Mouse (Mus musculus) forebrain, embryonic 15.5 days (tissue): ENCODE data around the gene Ralbp1. TPM values are rescaled to one million over a fixed set of nuclear protein-coding genes. Genes with fewer than 3 reads are reported as not detected.
A peak's percentile ranks its signal among the peaks of the same experiment; 100 is the strongest.

Source experiments
- ATAC-seq: fragments of 200-750 bp; cut with Nextera tagmentation; replicated peaks from 2 replicates; pipeline ENCODE4 v1.8.0; 2017; ENCODE audit warnings: mild to moderate bottlenecking, moderate TSS enrichment, moderate library complexity
- H3K27ac ChIP-seq: fragments of 300-500 bp; sonication (generic); replicated peaks from 2 replicates; pipeline ENCODE4 v1.5.1; 2015; ENCODE audit warnings: mild to moderate bottlenecking, inconsistent platforms
- H3K27me3 ChIP-seq: fragments of 300-500 bp; sonication (generic); 2 replicates; pipeline ENCODE4 v1.6.1; 2015; ENCODE audit warnings: inconsistent platforms
- H3K36me3 ChIP-seq: fragments of 300-500 bp; sonication (generic); 2 replicates; pipeline ENCODE4 v1.6.1; 2015; ENCODE audit warnings: mild to moderate bottlenecking, inconsistent platforms
- H3K4me1 ChIP-seq: fragments of 300-500 bp; sonication (generic); 2 replicates; pipeline ENCODE4 v1.6.1; 2015; ENCODE audit warnings: inconsistent platforms
- H3K4me2 ChIP-seq: fragments of 300-500 bp; sonication (generic); replicated peaks from 2 replicates; pipeline ENCODE4 v1.6.1; 2015; ENCODE audit warnings: mild to moderate bottlenecking, inconsistent platforms
- H3K4me3 ChIP-seq: fragments of 300-500 bp; sonication (generic); 2 replicates; pipeline ENCODE4 v1.5.1; 2015; ENCODE audit warnings: mild to moderate bottlenecking, inconsistent platforms
- H3K9ac ChIP-seq: fragments of 300-500 bp; sonication (generic); replicated peaks from 2 replicates; pipeline ENCODE4 v1.6.1; 2015; ENCODE audit warnings: mild to moderate bottlenecking, inconsistent platforms
- H3K9me3 ChIP-seq: fragments of 300-500 bp; sonication (generic); 2 replicates; pipeline ENCODE4 v1.6.1; 2016; ENCODE audit warnings: inconsistent platforms
- WGBS: fragments of 180-500 bp; shearing (Covaris S2); methylation state at CpG from one replicate; pipeline ENCODE4 v1.1.7; 2015; ENCODE audit warnings: mixed read lengths; 5-methylcytosine and 5-hydroxymethylcytosine counted together
- polyA plus RNA-seq: library from polyadenylated mRNA; unstranded; fragments of >200 nt; fragmentation: Nextera tagmentation; extraction: Ambion mirVana; gene quantifications from 2 replicates; pipeline ENCODE4 v1.2.1, GENCODE M21; 2015

The Ralbp1 gene
- polyA plus RNA-seq, 1 experiment from 2014 or later = 57.5 TPM

DNA sequence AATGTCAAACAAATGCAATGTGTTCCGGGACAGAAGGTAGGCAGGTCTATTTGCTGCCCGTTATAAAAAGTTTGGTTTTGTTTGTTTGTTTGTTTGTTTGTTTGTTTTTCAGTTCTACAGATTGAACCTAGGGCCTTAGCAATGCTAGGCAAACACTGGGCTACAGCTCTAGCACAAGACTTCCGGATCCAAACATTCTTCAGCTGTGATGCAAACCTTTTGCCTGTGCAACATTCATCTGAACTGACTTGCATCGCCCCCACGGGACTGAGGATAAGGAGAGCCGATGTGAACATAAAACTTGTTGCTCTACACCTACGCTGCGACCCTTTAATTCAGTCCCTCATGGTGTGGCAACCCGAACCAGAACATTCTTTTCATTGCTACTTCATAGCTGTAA, 973 bp upstream of the Ralbp1 start:
- H3K27me3 ChIP-seq = no peaks in the 10 kb centered on the region
- 80% methylated on average over 9 of the region's 9 CpGs for WGBS
- peak overlapping the region; percentile 95 for H3K27ac ChIP-seq
- H3K9ac ChIP-seq = peak overlapping the region; percentile 60
- no peak for ATAC-seq
- no peaks in the 10 kb centered on the region for H3K36me3 ChIP-seq
- peak overlapping the region; percentile 84 for H3K4me3 ChIP-seq
- H3K4me2 ChIP-seq = peak overlapping the region; percentile 82
- no peaks in the 10 kb centered on the region for H3K9me3 ChIP-seq
- peaks cover 29% of the 10 kb centered on the region for H3K4me1 ChIP-seq

DNA sequence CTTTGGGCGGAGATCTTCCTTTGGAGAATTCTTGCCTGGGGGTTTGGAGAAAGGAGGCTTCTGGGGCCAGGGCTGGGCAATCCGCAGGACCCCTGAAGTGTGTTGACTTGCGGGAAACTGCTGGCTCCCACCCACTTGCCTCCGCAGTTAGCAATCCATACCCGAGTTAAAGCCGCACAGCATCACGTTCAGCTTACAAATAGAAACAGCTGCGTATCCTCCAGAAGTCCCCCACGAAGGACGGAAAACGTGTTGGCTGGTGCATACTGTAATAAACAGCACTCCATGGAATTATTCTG, 251 bp downstream of the Ralbp1 start:
- peak overlapping the region; percentile 84 for H3K4me3 ChIP-seq
- peaks cover 29% of the 10 kb centered on the region for H3K4me1 ChIP-seq
- H3K9ac ChIP-seq = peak overlapping the region; percentile 60
- no peaks in the 10 kb centered on the region for H3K9me3 ChIP-seq
- no peak for ATAC-seq
- H3K4me2 ChIP-seq = peak overlapping the region; percentile 82
- H3K27me3 ChIP-seq = no peaks in the 10 kb centered on the region
- H3K36me3 ChIP-seq = no peaks in the 10 kb centered on the region
- peak overlapping the region; percentile 95 for H3K27ac ChIP-seq
- WGBS = 0% methylated on average over 11 of the region's 11 CpGs

DNA sequence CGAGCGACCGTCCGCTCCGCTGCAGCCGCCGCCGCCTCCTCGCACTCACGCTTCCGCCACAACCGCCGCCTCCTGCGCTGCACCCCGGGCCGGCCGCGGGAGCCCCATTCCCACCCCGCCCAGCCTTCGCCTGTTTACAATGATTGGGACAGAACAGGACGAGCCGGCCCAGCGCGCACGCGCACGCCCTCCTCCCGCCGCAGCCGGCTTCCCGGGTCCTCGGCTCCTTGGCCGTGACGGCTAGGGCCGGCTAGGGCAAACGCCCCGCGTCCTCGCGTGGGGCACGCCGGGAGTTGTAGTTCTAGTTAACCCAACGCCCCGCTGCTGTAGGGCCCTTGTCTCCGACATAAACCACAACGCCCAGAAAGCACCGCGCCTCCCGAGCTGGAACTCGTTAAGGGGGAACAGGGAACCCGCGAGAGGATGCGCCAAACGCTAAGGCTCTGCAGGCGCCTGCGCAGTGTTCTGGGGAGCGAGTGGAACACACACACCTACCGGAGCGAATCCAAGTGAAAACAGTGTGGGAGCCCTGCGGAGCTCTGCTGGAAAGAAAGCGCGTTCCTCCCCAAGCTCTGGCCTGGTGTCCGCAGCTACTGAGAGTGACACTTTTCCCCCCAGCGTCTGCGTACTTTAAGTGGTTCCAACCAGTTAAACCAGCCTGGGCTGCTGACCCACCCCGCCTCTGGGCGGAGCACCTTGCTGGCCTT, 754 bp downstream of the Ralbp1 start:
- Histone ChIP-seq H3K9me3 (no peaks in the 10 kb centered on the region), H3K36me3 (no peaks in the 10 kb centered on the region), H3K27ac (peak overlapping the region; percentile 95), H3K4me2 (peak overlapping the region; percentile 82), H3K4me1 (peaks cover 29% of the 10 kb centered on the region), H3K4me3 (peak overlapping the region; percentile 84), H3K9ac (peak overlapping the region; percentile 84), H3K27me3 (no peaks in the 10 kb centered on the region)
- peak; percentile 99 for ATAC-seq
- WGBS = under 1% methylated on average over 67 of the region's 67 CpGs

DNA sequence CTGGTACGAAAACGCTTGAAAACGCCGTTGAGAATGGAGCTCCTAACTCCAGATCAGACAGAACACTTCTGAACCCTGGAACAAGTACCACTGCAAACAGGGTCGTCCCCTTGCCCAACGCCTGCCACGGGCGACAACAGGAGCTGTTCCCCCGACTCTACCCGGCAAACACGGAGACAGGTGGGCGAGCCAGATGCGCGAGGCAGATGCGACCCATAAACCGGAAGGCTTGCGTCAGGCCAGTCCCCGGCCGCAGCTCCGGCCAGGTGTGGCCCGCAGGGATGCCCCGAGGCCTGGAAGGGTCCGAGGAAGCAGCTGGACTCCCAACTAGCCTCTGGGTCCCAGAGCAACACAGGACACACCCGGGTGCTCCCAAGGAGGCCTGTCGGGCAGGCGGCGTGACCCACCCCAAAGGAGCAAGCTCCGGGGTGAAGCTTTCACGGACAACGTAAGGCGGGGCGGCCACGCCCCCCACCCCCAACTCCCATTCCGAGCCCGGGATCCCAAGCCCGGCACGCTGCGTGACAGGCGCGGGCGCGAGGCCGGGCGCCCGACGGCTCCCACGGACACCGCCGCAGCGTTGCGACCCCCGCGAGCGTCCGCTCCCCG, 1.4 kb downstream of the Ralbp1 start:
- Histone ChIP-seq H3K9me3 (no peaks in the 10 kb centered on the region), H3K9ac (peak overlapping the region; percentile 84), H3K4me1 (peaks cover 29% of the 10 kb centered on the region), H3K4me2 (peak overlapping the region; percentile 75), H3K4me3 (peak overlapping the region; percentile 84), H3K27me3 (no peaks in the 10 kb centered on the region), H3K27ac (peak overlapping the region; percentile 95), H3K36me3 (no peaks in the 10 kb centered on the region)
- ATAC-seq = peak; percentile 28
- under 1% methylated on average over 48 of the region's 56 CpGs for WGBS

DNA sequence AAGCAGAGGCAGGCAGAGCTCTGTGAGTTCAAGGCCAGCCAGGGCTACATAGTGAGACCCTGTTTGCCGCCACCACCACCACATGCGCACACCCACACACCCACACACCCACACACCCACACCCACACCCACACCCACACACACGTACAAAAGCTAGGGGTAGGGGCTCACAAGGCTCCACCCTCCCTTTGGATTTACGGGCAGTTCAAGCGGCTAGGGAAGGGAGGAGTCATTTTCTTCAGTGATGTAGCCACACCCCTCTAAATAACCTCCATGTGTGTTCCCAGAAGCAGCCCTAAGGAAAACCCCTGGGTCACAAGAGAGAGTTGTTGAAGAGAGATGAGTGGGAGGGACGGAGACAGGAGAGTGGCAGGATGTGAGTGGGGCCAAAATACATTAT, 8.6 kb downstream of the Ralbp1 start:
- H3K9ac ChIP-seq = no peak overlapping the region
- H3K36me3 ChIP-seq = no peaks in the 10 kb centered on the region
- no peaks in the 10 kb centered on the region for H3K27me3 ChIP-seq
- H3K27ac ChIP-seq = no peak overlapping the region
- no peak overlapping the region for H3K4me3 ChIP-seq
- H3K4me2 ChIP-seq = no peak overlapping the region
- peaks cover 7% of the 10 kb centered on the region for H3K4me1 ChIP-seq
- no peaks in the 10 kb centered on the region for H3K9me3 ChIP-seq
- no peak; the same call in 1 of the 2 replicates for ATAC-seq
- WGBS = 73% methylated on average over 6 of the region's 6 CpGs

DNA sequence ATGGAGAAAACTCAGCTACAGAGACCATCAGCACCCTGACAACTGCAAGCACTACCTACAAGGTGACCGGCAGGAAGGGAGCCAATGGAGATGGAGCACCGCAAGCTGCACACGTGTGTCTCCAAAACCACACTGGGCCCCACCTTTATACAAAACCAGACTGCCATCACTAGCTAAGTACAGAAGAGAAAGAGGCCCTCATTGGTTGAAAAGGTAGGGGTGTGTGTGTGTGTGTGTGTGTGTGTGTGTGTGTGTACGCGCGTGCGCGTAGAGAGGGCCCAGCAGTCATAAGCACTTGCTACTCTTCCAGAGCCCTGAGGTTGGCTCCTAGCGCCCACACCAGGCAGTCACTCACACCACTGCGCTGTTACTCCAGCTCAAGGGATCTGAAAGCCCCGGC, 11.8 kb downstream of the Ralbp1 start:
- no peaks in the 10 kb centered on the region for H3K9me3 ChIP-seq
- no peaks in the 10 kb centered on the region for H3K27me3 ChIP-seq
- peaks cover 11% of the 10 kb centered on the region for H3K4me1 ChIP-seq
- H3K4me3 ChIP-seq = no peak overlapping the region
- no peak for ATAC-seq
- 91% methylated on average over 11 of the region's 11 CpGs for WGBS
- H3K27ac ChIP-seq = no peak overlapping the region
- no peak overlapping the region for H3K4me2 ChIP-seq
- no peak overlapping the region for H3K9ac ChIP-seq
- no peaks in the 10 kb centered on the region for H3K36me3 ChIP-seq

DNA sequence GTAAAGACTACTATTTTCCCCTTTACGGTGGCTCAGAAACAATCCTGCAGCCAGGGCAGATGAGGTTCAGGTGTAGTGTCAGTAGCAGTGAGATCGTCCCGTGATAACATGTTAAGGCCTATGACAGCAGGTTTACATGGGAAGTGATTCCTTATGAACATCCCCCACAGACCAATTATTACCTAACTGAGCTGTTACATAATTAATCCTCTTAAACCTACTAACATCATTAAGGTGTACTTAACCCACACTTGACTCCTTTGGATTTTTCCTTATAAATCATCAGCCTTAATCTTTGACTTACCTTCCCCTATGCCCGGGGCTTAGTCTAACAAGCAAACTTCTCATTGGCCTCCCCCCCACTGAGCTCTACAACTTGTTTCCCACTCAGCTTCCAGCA, 12.4 kb downstream of the Ralbp1 start:
- Histone ChIP-seq H3K27me3 (no peaks in the 10 kb centered on the region), H3K27ac (no peak overlapping the region), H3K9ac (no peak overlapping the region), H3K36me3 (no peaks in the 10 kb centered on the region), H3K4me2 (no peak overlapping the region), H3K4me3 (no peak overlapping the region), H3K9me3 (no peaks in the 10 kb centered on the region), H3K4me1 (peaks cover 11% of the 10 kb centered on the region)
- no peak for ATAC-seq
- 81% methylated on average over 4 of the region's 4 CpGs for WGBS

DNA sequence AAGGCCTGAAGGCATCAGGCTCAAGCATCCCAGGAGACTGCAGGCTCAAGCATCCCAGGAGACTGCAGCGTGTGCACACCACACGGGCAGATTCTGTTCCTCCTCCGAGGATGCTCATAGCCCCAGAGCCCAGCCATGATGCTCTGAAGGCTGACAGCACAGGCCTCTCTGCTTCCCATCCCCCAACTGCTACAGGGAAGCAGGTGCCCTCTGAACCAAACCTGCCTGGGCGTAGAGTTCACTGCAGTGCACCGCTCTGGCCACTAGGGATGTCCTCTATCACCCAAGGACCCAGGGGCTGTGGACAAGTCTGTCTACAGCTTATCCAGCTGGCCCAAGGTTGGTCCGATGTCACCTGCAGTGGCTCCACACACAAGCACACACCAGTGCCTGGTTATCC, 12.9 kb downstream of the Ralbp1 start:
- 34% methylated on average over 6 of the region's 6 CpGs for WGBS
- no peak for ATAC-seq
- no peak overlapping the region for H3K9ac ChIP-seq
- no peaks in the 10 kb centered on the region for H3K9me3 ChIP-seq
- no peak overlapping the region for H3K4me3 ChIP-seq
- H3K4me2 ChIP-seq = no peak overlapping the region
- H3K4me1 ChIP-seq = peaks cover 11% of the 10 kb centered on the region
- H3K27ac ChIP-seq = no peak overlapping the region
- H3K36me3 ChIP-seq = no peaks in the 10 kb centered on the region
- H3K27me3 ChIP-seq = no peaks in the 10 kb centered on the region

DNA sequence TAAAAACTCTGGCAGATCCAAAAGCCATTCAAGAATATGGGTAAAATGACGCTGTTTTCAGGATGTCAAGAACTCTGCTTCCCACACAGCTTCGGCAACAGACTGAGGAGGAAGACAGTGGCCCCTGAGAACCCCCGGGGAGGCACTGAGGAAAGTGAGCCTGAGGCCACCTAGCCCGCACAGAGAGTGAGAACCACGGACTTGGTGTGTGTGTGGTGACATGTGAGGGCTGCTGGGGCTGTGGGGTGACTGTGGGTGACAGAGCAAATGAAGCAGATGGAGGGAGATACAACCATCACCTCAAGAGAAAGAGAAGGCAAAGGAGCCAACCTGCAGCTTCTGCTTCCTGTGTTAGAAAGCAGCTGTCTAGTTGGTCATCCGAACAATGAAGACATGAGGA, 13.5 kb downstream of the Ralbp1 start:
- Histone ChIP-seq H3K9ac (no peak overlapping the region), H3K27ac (no peak overlapping the region)
- 69% methylated on average over 6 of the region's 6 CpGs for WGBS

DNA sequence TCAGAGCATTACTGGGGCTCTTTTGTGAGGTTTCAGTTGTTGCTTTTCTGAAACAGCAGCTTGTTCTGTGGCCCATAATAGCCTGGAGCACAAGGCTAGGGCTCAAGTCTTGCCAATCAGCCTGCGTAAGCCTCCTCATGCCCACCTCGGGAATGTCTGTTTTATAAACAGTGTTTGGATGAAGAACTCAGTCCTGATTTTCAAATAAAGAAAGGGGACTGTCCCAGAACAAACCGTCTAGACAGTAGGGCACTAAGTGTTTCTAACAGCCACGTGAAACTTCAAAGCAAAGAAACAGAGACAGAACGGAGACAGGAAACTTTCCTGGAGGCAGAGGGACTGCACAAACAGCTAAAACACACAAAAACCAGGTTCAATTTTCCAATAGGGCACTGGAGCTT, 14.0 kb downstream of the Ralbp1 start:
- Histone ChIP-seq H3K9me3 (no peaks in the 10 kb centered on the region), H3K4me2 (no peak overlapping the region), H3K4me3 (no peak overlapping the region), H3K4me1 (peaks cover 11% of the 10 kb centered on the region), H3K9ac (no peak overlapping the region), H3K36me3 (no peaks in the 10 kb centered on the region; the same call in 1 of the 2 replicates), H3K27me3 (no peaks in the 10 kb centered on the region), H3K27ac (no peak overlapping the region)
- no peak for ATAC-seq
- WGBS = 30% methylated on average over 5 of the region's 5 CpGs

More for the DNA sequence above, 13.5 kb downstream of the Ralbp1 start:
- Histone ChIP-seq H3K4me1 (peaks cover 11% of the 10 kb centered on the region), H3K36me3 (no peaks in the 10 kb centered on the region; the same call in 1 of the 2 replicates), H3K27me3 (no peaks in the 10 kb centered on the region), H3K4me2 (no peak overlapping the region), H3K4me3 (no peak overlapping the region), H3K9me3 (no peaks in the 10 kb centered on the region)
- no peak for ATAC-seq

DNA sequence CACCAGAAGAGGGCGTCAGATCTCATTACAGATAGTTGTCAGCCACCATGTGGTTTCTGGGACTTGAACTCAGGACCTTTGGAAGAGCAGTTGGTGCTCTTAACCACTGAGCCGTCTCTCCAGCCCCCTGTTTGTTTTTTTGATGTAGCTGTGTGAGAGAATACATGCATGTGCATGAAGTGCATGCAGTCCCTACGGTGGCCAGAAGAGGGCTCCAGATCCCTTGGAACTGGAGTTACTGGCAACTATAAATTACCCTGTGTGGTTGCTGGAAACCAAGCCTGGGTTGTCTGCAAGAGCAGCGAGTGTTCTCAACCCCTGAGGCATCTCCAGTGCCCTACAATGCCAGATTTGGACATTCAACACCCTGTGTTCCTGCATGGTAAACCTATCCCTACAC, 15.5 kb downstream of the Ralbp1 start:
- Histone ChIP-seq H3K9ac (no peak overlapping the region), H3K4me2 (no peak overlapping the region), H3K9me3 (no peaks in the 10 kb centered on the region), H3K4me3 (no peak overlapping the region), H3K4me1 (peaks cover 12% of the 10 kb centered on the region), H3K36me3 (no peaks in the 10 kb centered on the region; the same call in 1 of the 2 replicates), H3K27ac (no peak overlapping the region), H3K27me3 (no peaks in the 10 kb centered on the region)
- 41% methylated on average over 4 of the region's 4 CpGs for WGBS
- no peak for ATAC-seq

DNA sequence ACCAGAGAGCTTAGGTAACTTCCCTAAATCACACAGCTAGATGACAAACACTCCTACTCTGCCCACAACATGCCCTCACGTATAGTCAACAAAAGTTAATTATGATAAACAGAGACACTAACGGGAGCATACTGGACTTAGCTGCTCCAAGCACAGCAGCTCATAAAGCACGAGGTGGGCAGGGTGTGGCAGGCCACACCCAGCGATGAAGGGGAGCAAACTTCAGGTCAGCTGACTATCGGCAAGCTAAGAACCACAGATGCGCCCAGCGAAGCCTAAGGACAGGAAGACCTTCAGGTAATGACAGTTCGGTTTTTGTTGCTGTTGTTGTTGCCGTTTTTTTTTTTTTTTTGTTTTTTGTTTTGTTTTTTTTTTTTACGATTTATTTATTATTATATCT, 15.9 kb downstream of the Ralbp1 start:
- WGBS = 88% methylated on average over 10 of the region's 10 CpGs
- no peak overlapping the region for H3K9ac ChIP-seq
- no peak for ATAC-seq

DNA sequence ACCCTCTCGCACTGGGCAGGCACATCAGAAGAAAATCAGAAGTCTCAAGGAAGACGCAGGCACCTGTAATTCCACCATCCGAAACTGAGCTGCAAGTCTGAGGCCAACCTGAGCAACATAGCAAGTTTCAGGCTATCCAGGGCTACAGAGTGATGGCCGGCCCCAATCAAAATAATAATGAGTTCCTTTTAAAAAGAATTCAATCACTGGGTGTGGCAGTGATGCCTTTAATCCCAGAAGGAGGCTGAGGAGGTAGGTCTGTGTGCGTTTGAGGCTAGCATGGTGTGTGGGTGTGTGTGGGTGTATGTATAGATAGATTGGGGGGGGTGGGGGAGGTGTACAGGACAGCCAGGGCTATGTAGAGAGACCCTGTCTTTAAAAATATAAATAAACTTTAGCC, 17.6 kb downstream of the Ralbp1 start:
- no peak for ATAC-seq
- no peaks in the 10 kb centered on the region; the same call in 1 of the 2 replicates for H3K36me3 ChIP-seq

More for the DNA sequence above, 15.9 kb downstream of the Ralbp1 start:
- Histone ChIP-seq H3K27me3 (no peaks in the 10 kb centered on the region), H3K9me3 (no peaks in the 10 kb centered on the region), H3K27ac (no peak overlapping the region), H3K4me2 (no peak overlapping the region), H3K4me3 (no peak overlapping the region), H3K36me3 (no peaks in the 10 kb centered on the region; the same call in 1 of the 2 replicates), H3K4me1 (peaks cover 15% of the 10 kb centered on the region)

More for the DNA sequence above, 17.6 kb downstream of the Ralbp1 start:
- 87% methylated on average over 5 of the region's 5 CpGs for WGBS
- Histone ChIP-seq H3K9ac (no peak overlapping the region), H3K4me1 (peaks cover 17% of the 10 kb centered on the region), H3K27ac (no peak overlapping the region), H3K4me2 (no peak overlapping the region), H3K27me3 (no peaks in the 10 kb centered on the region), H3K9me3 (no peaks in the 10 kb centered on the region), H3K4me3 (no peak overlapping the region)
